Mouse (Mus musculus): ENCODE data around the gene Zfp746.
A peak's percentile ranks its signal among the peaks of the same experiment; 100 is the strongest.

Gene Zfp746

GRCm38 (mm10) chr6:48047114-48047449 is 39.3 kb downstream of the Zfp746 start:
- peak; percentile 44 for DNase-seq (ENCODE audit: low spot score)

- DNase-seq (ENCODE audit: low spot score): no peak
These were observed 53.7 kb downstream of the Zfp746 start for GRCm38 (mm10) chr6:48032661-48033060.

GRCm38 (mm10) chr6:48025905-48026660 is 60.3 kb downstream of the Zfp746 start:
- no peak for DNase-seq (ENCODE audit: low spot score)

GRCm38 (mm10) chr6:48024994-48025345 is 61.4 kb downstream of the Zfp746 start:
- DNase-seq (ENCODE audit: low spot score): no peak

GRCm38 (mm10) chr6:48024330-48024993 is 61.9 kb downstream of the Zfp746 start:
- no peak for DNase-seq (ENCODE audit: low spot score)

- DNase-seq (ENCODE audit: low spot score): no peak
These were observed 63.7 kb downstream of the Zfp746 start for GRCm38 (mm10) chr6:48022672-48023071.

- no peak for DNase-seq (ENCODE audit: low spot score)
These were observed 64.7 kb downstream of the Zfp746 start for GRCm38 (mm10) chr6:48021678-48022077.

GRCm38 (mm10) chr6:48020006-48020405 is 66.4 kb downstream of the Zfp746 start:
- DNase-seq (ENCODE audit: low spot score): no peak

- DNase-seq (ENCODE audit: low spot score): no peak
These were observed 69.6 kb downstream of the Zfp746 start for GRCm38 (mm10) chr6:48016841-48017240.

GRCm38 (mm10) chr6:48016090-48016521 is 70.3 kb downstream of the Zfp746 start:
- peak; percentile 85 for DNase-seq (ENCODE audit: low spot score)
